Mouse (Mus musculus) monocyte, adult 2 months (primary cell): ENCODE results near the gene Clstn2.

Experiments used
- DNase-seq, 2 experiments: peaks; one replicate each; pipeline ENCODE4 v3.0.0; 2022; ENCODE audit warnings: low spot score in 2 of 2, low read depth in 1 of 2

Clstn2 gene

DNA sequence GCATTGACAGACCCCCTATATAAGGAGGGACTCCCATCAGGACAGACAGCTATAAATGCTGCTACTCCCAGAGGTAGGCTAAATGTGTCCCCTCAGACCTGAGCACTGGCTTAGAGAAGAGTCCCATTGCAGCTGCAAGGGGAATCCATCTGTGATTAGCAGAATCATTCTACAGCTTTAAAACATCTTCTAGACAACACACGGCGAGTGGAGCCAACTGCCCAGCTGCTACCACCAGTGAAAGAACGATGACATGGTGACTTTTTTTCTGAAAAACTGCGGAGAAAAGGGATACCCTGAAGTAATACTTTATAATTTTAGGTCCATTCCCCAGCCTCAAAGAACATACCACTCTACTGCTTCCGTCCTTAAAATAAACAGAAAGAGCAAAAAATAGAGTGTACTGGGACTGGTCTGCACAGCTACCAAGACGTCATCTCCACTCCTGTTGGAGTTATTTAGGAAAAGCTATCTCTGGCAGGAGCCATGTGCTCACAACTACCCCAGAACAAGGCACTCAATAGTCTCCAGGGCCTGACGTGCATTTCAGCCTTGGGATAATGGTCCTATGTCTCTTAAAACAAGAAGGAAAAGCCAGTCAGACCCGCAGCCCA, 79.1 kb downstream of the Clstn2 start:
- no peak for DNase-seq

DNA sequence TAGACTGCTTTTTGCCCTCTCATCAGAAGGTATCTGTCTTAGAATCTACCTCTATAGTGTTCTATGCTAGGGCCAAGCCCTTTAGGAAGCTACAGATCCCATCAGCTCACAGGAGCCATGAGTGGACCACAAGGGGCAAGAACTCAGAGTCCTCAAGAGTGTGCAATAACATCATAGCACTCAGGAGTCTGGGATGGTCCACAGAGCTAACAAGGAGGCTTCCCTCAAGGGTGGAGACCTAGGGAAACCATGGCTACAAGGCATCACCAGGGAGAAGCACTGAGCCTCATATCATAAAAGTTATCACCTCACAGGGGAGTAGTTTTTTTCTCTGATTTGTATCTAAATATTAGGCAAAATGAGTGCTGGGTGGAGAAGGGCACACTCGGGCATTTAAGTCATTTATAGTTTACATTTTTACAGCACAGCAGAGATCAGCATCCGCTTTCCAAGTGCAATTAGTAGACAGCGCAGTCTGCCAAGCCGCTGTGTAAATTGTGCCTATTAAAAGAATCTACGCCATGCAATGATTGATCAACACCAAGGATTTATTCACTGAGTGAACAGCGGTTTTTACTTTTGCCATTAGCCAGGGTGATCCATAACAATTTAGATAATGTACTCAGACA, 82.5 kb downstream of the Clstn2 start:
- DNase-seq = no peak

DNA sequence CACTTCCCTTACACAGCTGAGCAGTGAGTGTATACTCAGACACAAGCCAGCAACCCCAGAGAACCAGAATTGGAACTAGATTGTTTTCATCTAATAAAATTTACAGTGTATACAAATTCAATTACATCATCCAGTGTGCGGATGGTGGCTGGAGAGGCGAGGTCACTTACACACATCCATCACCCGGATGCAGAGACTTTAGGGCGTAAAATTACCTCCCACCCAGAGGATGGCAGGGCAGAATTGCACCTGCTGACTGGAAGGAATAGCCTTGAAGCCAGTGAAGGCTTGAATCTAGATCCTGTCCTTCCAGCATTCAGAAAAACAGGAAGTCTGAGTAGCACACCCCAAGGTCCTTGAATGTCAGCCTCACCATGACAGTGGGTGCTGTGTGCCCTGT, 113.7 kb downstream of the Clstn2 start:
- no peak for DNase-seq

DNA sequence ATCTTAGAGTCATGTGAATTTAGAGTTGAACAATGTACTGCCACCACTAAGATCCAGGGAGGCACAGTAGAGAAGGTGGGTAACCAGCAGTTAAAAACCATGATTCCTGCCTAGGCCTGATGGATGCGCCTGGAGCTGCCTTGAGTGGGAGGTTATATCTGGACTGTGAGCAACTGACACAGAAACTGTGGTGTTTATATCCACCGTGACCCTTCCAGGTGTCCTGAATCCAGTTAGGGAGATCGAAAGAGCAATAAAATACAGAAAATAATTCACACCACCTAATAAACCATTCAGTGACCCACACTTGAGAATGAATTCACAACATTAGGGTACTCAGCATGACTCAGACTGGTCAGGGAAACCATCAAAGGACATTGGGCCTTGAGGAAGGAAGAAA, 141.6 kb downstream of the Clstn2 start:
- no peak for DNase-seq

DNA sequence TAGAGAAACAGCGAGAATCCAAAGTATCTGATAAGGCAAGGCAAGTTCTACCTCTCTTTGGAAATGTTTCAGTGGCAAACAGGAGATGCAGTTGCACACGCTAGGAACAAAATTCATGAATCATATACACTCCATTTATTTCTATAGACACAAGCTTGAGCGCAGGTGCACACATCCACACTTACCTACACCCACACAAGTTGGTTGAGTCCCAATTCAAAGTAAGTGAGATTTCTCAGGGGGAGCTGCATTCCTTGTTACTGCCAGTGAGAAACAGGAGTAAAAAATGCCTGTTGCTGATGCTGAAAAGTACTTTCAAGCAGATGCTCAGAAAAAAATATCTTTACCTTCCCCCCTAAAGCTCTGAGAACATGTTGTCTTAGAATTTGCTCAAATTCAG, 149.6 kb downstream of the Clstn2 start:
- no peak for DNase-seq

DNA sequence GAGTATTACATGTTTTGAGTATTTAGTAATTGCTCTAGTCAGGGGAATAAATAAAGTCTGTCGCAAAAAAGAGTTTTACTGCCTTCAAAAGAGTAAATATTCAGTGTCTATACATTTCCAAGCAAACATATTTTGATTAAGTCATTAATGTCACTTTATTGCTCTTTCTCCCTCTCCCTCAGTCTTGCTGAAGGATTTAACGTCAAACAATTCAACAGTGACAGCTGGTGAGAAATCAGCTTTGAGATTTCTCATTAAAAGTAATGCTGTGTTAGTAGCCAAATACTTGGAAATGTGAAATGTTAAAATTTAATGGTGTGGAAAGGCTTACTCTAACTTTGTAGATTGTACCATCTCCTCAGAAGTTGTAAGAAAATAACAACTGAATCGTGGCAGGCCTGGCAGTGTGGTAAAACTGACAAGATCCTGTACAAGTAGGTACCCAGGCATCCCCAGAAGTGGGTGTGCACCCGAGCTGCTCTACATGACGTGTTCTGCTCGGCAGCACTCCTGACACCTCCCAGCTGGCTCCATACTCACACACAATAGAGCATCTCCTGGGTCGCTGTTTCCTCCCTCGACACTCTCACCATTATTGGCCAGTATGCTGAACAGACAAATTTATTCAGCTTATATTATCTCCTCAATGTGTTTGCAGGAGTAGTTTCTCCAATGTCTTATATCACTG, 165.8 kb downstream of the Clstn2 start:
- DNase-seq = no peak

DNA sequence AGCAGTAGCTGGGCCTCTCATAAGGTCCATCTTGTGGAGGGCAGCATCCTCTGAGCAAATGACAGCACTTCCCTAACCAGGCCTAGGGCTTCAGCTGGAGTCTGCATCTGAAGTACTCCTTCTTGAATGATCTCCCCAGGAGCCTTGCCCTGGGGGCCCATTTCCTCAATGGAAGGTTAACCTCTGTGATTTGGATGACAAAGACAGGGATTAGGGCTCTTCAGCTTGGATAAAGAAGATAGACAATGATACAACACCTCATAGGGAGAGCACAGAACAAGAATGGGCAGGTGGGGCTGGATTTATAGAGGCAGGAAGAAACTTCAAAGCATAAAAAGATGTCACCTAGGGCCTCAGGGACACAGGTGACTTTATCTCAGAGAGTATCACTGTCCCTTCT, 180.1 kb downstream of the Clstn2 start:
- DNase-seq = no peak

- no peak for DNase-seq
These were observed 184.8 kb downstream of the Clstn2 start for GRCm38 (mm10) chr9:97847873-97848838.

GRCm38 (mm10) chr9:97842054-97842453, 190.9 kb downstream of the Clstn2 start:
- DNase-seq = no peak

GRCm38 (mm10) chr9:97831216-97831615, 201.8 kb downstream of the Clstn2 start:
- no peak for DNase-seq

DNA sequence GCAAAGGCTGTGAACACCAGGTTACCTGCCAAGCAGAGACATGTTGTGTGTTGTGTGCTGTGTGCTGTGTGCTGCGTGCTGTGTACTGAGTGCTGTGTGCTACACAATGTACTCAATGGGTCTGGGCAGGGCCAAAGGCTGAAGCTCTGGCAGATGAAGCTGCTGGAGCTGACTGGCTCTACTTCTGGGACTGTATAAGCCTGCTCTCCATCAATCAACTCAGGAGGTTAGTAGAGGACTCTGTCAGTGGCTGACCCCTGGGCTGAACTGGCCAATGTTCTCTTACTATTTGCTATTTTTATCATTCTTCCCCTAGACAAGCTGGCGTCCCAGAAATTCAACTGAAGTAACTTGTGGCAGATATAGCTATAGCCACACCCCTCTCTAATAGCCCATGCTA, 203.1 kb downstream of the Clstn2 start:
- DNase-seq = no peak

DNA sequence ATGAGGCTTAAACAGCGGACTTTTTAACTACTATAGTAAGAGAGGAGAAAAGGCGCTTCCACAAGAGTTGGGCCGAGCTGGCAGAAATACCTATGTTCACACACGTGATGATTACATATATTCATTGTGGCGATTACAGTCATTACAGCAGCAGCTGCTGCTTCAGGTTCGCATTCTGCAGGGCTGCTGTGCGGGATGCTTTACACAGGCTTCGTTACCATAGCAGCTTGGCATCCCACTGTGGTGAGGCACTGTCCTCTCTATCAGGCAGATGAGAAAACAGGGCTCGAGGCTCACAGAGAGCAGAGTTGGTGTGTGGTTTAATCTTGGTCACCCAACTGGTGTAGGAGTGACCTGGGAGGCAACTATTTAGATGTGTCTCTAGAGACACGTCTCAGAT, 205.3 kb downstream of the Clstn2 start:
- no peak for DNase-seq

- no peak for DNase-seq
These were observed 206.7 kb downstream of the Clstn2 start for GRCm38 (mm10) chr9:97826077-97826947.

GRCm38 (mm10) chr9:97817116-97817515, 215.9 kb downstream of the Clstn2 start:
- no peak for DNase-seq

- DNase-seq = no peak
These were observed 216.7 kb downstream of the Clstn2 start for GRCm38 (mm10) chr9:97816143-97816805.

DNA sequence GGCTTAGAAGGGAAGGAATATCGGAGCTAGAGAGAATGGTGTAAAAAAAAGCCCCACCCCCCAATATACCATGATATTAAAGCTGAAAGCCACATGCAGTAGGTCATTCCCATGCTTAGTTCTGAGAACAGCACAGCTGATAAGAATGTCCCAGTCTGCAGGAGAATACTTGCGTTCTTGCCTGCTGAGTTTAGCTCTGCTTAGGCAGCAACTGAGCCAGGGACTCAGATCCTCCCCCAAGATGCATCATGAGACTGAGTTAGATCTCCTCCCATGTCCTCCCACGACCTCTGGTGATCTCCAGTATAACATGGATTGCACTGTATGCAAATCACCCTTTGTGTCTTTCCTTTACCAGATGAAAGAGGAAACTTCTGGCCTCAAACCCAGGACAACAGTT, 219.8 kb downstream of the Clstn2 start:
- no peak for DNase-seq

DNA sequence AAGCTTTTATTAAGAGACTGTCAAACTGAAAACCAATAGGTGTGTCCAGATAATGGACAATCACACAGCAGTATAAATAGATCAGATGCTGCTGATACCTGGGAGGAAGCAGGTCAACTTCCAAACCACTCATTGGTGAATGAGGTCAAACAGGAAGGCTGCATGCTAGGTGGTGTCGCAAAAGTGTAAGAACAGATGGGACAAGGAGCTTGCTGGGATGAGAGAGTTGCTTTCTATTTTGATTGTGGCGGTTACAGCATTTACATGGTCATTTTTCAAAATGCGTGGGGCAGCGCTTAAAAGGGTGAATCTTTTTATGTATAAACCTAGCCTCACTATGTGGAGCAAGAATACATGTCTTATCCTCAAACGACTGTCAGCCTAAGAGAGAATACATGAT, 225.9 kb downstream of the Clstn2 start:
- DNase-seq = no peak

GRCm38 (mm10) chr9:97793661-97794060, 239.3 kb downstream of the Clstn2 start:
- DNase-seq = no peak

GRCm38 (mm10) chr9:97788151-97788670, 244.8 kb downstream of the Clstn2 start:
- DNase-seq = no peak
